Mouse (Mus musculus): Measurements from ENCODE around the gene Tmem126b. TPM values are rescaled to one million over a fixed set of nuclear protein-coding genes. Genes with fewer than 3 reads are reported as not detected.

The Tmem126b gene
- 0.23 and 0.31 TPM in 2 replicates for polyA plus RNA-seq (2012)

GRCm38 (mm10) chr7:90475793-90476312 lies at the start of gene Tmem126b:
Tmem126b (minus strand) TSS chr7:90476001.
- peaks cover 24% of the 10 kb centered on the region for H3K4me1 ChIP-seq (ENCODE audit: control insufficient read depth)
- H3K9me3 ChIP-seq (ENCODE audit: control insufficient read depth, low read length) = no peaks in the 10 kb centered on the region
- peaks cover 41% of the 10 kb centered on the region for H3K27me3 ChIP-seq (ENCODE audit: control insufficient read depth)
- H3K36me3 ChIP-seq (ENCODE audit: control insufficient read depth) = peaks cover 7% of the 10 kb centered on the region
- peak within 1 kb of the TSS; percentile 93 for H3K4me3 ChIP-seq (replicated peaks)
- no peak for TF ChIP-seq TAL1 (IDR thresholded peaks at IDR 0.05; ENCODE audit: low read length)
- no peak for TF ChIP-seq GATA1 (IDR thresholded peaks at IDR 0.05; ENCODE audit: low read length)

DNA sequence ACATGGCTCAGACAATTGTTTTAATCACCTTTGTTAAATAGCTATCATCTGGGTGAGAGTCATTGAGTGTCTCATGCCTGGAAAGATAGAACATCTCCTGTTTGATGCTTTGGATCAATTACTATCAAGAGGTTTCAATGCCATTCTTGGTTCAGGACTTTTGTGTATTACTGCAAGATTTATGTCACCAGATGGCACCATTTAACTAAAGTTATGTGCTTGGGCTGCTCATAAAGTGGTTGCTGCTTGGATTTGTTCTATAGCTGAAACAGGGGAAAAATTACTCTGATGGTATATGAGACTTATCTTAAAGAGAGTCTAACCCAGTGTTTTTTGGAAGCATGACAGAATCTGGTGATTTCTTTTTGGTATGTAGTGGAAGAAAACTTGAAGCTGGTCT lies 36.5 kb upstream of the Tmem126b start:
- no peaks in the 10 kb centered on the region for H3K4me1 ChIP-seq (ENCODE audit: control insufficient read depth)

DNA sequence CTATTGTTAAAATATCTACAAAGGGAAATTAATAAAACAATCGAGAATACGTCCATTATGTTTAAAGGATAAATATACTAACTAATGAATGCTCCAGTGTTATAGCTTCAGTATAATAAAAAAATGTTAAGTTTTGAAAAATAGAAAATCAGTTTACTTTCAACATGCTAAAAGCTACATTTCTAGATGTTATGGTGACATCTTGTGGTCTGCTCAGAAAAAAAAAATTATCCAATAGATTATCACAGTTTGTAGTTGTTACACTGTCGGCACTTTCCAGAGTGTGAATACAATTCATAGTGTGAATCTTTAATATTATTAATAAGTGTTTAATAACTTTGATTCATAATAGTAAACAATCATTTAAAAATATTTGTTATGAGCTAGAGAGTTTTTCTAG lies 32.3 kb upstream of the Tmem126b start:
- Histone ChIP-seq H3K36me3 (ENCODE audit: control insufficient read depth) (no peaks in the 10 kb centered on the region), H3K4me3 (replicated peaks) (no peak overlapping the region), H3K4me1 (ENCODE audit: control insufficient read depth) (no peaks in the 10 kb centered on the region), H3K9me3 (ENCODE audit: control insufficient read depth, low read length) (no peaks in the 10 kb centered on the region), H3K27me3 (ENCODE audit: control insufficient read depth) (no peaks in the 10 kb centered on the region)
- no peak for TF ChIP-seq GATA1 (IDR thresholded peaks at IDR 0.05; ENCODE audit: low read length)
- no peak for TF ChIP-seq TAL1 (IDR thresholded peaks at IDR 0.05; ENCODE audit: low read length)

More for the DNA sequence above, 36.5 kb upstream of the Tmem126b start:
- Histone ChIP-seq H3K9me3 (ENCODE audit: control insufficient read depth, low read length) (no peaks in the 10 kb centered on the region), H3K27me3 (ENCODE audit: control insufficient read depth) (no peaks in the 10 kb centered on the region), H3K4me3 (replicated peaks) (no peak overlapping the region), H3K36me3 (ENCODE audit: control insufficient read depth) (no peaks in the 10 kb centered on the region)
- TF ChIP-seq GATA1 (IDR thresholded peaks at IDR 0.05; ENCODE audit: low read length) (no peak), TAL1 (IDR thresholded peaks at IDR 0.05; ENCODE audit: low read length) (no peak)

- Histone ChIP-seq H3K36me3 (ENCODE audit: control insufficient read depth) (no peaks in the 10 kb centered on the region), H3K9me3 (ENCODE audit: control insufficient read depth, low read length) (no peaks in the 10 kb centered on the region), H3K27me3 (ENCODE audit: control insufficient read depth) (peaks cover 28% of the 10 kb centered on the region), H3K4me3 (replicated peaks) (no peak overlapping the region), H3K4me1 (ENCODE audit: control insufficient read depth) (no peaks in the 10 kb centered on the region)
- TF ChIP-seq GATA1 (IDR thresholded peaks at IDR 0.05; ENCODE audit: low read length) (no peak), TAL1 (IDR thresholded peaks at IDR 0.05; ENCODE audit: low read length) (no peak)
Measured at GRCm38 (mm10) chr7:90482607-90483006, 6.8 kb upstream of the Tmem126b start.

- Histone ChIP-seq H3K9me3 (ENCODE audit: control insufficient read depth, low read length) (no peaks in the 10 kb centered on the region), H3K4me1 (ENCODE audit: control insufficient read depth) (peaks cover 24% of the 10 kb centered on the region), H3K4me3 (replicated peaks) (peak within 1 kb of the TSS; percentile 93), H3K27me3 (ENCODE audit: control insufficient read depth) (peaks cover 44% of the 10 kb centered on the region), H3K36me3 (ENCODE audit: control insufficient read depth) (peaks cover 4% of the 10 kb centered on the region; the same call in 1 of the 2 replicates)
- TF ChIP-seq GATA1 (IDR thresholded peaks at IDR 0.05; ENCODE audit: low read length) = no peak
- no peak for TF ChIP-seq TAL1 (IDR thresholded peaks at IDR 0.05; ENCODE audit: low read length)
Measured at GRCm38 (mm10) chr7:90476313-90477245, 778 bp upstream of the Tmem126b start, which contains the start of gene Dlg2. Dlg2 (plus strand) TSS chr7:90476672.

DNA sequence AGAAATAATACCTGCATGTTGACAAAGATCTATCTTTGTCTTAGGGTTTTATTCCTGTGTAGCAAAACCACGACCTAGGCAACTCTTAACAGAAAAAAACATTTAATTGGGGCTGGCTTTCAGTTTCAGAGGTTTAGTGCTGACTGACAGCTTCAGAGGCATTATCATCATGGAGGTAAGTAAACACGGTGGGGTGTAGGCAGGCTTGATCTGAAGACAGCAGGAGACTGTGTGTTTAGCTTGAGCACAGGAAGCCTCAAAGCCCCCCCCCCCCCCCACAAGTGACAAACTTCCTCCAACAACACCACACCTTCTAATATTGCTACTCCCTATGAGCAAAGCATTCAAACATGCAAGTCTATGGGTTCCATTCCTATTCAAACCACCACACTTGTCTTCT lies 2.3 kb downstream of the Tmem126b start:
- Histone ChIP-seq H3K9me3 (ENCODE audit: control insufficient read depth, low read length) (no peaks in the 10 kb centered on the region), H3K4me1 (ENCODE audit: control insufficient read depth) (peaks cover 24% of the 10 kb centered on the region), H3K36me3 (ENCODE audit: control insufficient read depth) (peaks cover 23% of the 10 kb centered on the region), H3K27me3 (ENCODE audit: control insufficient read depth) (peaks cover 25% of the 10 kb centered on the region), H3K4me3 (replicated peaks) (no peak overlapping the region)
- TF ChIP-seq GATA1 (IDR thresholded peaks at IDR 0.05; ENCODE audit: low read length) (no peak), TAL1 (IDR thresholded peaks at IDR 0.05; ENCODE audit: low read length) (no peak)

GRCm38 (mm10) chr7:90461441-90461840 lies 14.4 kb downstream of the Tmem126b start:
- TF ChIP-seq GATA1 (IDR thresholded peaks at IDR 0.05; ENCODE audit: low read length) (no peak), TAL1 (IDR thresholded peaks at IDR 0.05; ENCODE audit: low read length) (no peak)

GRCm38 (mm10) chr7:90460930-90461329 lies 14.9 kb downstream of the Tmem126b start:
- Histone ChIP-seq H3K4me3 (replicated peaks) (no peak overlapping the region), H3K36me3 (ENCODE audit: control insufficient read depth) (no peaks in the 10 kb centered on the region), H3K4me1 (ENCODE audit: control insufficient read depth) (peaks cover 33% of the 10 kb centered on the region), H3K9me3 (ENCODE audit: control insufficient read depth, low read length) (no peaks in the 10 kb centered on the region), H3K27me3 (ENCODE audit: control insufficient read depth) (peaks cover 7% of the 10 kb centered on the region; the same call in 1 of the 2 replicates)
- TF ChIP-seq TAL1 (IDR thresholded peaks at IDR 0.05; ENCODE audit: low read length) (no peak), GATA1 (IDR thresholded peaks at IDR 0.05; ENCODE audit: low read length) (no peak)

More at GRCm38 (mm10) chr7:90461441-90461840, 14.4 kb downstream of the Tmem126b start:
- H3K4me3 ChIP-seq (replicated peaks) = no peak overlapping the region
- no peaks in the 10 kb centered on the region for H3K36me3 ChIP-seq (ENCODE audit: control insufficient read depth)
- peaks cover 27% of the 10 kb centered on the region for H3K4me1 ChIP-seq (ENCODE audit: control insufficient read depth)
- H3K9me3 ChIP-seq (ENCODE audit: control insufficient read depth, low read length) = no peaks in the 10 kb centered on the region
- H3K27me3 ChIP-seq (ENCODE audit: control insufficient read depth) = peaks cover 7% of the 10 kb centered on the region; the same call in 1 of the 2 replicates

- TF ChIP-seq TAL1 (IDR thresholded peaks at IDR 0.05; ENCODE audit: low read length) (no peak), GATA1 (IDR thresholded peaks at IDR 0.05; ENCODE audit: low read length) (no peak)
- Histone ChIP-seq H3K27me3 (ENCODE audit: control insufficient read depth) (peaks cover 7% of the 10 kb centered on the region; the same call in 1 of the 2 replicates), H3K36me3 (ENCODE audit: control insufficient read depth) (peaks cover 2% of the 10 kb centered on the region; the same call in 1 of the 2 replicates), H3K4me3 (replicated peaks) (no peak overlapping the region), H3K4me1 (ENCODE audit: control insufficient read depth) (peaks cover 36% of the 10 kb centered on the region), H3K9me3 (ENCODE audit: control insufficient read depth, low read length) (no peaks in the 10 kb centered on the region)
Measured at GRCm38 (mm10) chr7:90460330-90460729, 15.5 kb downstream of the Tmem126b start.
